Mouse (Mus musculus) thymus, postnatal 0 days (tissue): ENCODE measurements around the gene Cadps2. TPM values are rescaled to one million over a fixed set of nuclear protein-coding genes. Genes with fewer than 3 reads are reported as not detected.

Experiments used
- DNase-seq: peaks from one replicate; pipeline ENCODE4 v3.0.0-alpha.2; 2015; ENCODE audit warnings: low spot score
- polyA plus RNA-seq: library from polyadenylated mRNA; unstranded; fragments of >200 nt; fragmentation: Nextera tagmentation; extraction: Ambion mirVana; gene quantifications from 2 replicates; pipeline ENCODE4 v1.2.1, GENCODE M21; 2015

The Cadps2 gene
- polyA plus RNA-seq, 1 experiment from 2014 or later: 1.5 TPM

DNA sequence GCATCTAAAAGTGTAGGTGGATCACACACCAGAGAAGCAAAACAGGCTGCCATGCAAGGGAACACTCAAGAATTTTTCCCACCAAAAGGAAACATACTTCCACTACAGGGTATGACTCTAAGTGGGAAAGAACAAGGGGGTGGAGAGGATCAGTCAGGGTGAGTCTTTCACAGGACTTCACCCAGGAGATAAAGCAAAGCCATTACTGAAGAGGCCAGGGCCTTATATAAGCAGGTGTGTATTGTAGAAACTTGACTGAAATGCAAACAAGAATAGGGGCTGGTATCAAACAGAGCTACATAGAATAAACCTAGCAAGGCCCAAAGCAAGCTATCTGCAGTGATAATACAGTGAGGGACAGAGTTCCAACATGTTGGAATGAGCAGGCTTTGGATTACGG, 271.6 kb downstream of the Cadps2 start:
- DNase-seq: no peak

DNA sequence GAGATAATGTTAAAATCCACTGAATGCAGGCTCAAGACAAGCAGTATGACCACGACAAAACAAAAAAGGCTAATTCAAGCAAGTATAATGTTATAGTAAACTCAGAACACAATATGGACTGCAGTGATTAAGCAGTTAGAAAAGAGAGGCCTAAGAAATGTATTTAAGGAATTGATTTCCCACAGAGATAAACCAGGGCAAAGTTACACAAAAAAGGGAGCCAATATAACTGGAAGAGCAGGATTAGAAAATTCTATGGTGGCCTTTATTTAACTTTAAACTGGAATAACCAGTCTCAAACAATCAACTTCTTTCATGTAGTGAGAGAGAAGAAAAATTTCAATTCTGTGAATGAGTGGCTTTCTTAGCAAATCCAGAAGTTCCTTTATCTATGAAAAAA, 289.3 kb downstream of the Cadps2 start:
- no peak for DNase-seq

DNA sequence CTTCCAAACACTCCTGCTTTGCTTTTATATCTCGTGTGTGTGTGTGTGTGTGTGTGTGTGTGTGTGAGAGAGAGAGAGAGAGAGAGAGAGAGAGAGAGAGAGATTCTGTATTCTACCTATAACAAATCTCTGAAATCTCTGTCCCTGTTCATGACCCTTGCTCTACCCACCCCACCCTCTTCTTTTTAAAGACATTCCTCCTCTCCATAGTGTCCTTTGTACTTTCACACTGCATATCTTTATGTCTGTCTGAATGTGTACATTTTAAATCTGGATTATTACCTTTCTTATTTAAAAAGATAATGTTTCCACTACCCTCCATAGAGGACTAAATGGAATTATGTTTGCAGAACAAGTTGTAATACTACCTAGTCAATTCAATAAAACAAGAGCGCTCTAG, 315.5 kb downstream of the Cadps2 start:
- no peak for DNase-seq

DNA sequence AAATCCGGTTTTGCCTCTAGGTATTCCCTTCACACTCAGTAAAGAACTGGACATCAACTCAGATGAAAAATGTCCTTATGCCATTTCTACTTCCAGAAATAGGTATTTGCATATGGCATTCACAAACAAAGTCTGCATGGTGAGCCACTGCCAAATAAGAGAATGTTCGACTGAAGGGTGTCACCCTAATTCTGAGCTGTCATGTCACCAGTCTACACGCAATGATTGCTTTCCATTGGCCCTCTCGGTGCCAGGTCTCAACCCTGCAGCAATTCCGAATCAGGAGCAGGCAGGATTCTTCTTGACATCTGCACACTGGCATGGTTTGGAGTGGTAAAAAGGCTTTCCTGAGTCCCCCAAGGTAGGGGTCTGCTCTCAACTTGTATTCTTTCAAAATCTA, 316.7 kb downstream of the Cadps2 start:
- DNase-seq: no peak

DNA sequence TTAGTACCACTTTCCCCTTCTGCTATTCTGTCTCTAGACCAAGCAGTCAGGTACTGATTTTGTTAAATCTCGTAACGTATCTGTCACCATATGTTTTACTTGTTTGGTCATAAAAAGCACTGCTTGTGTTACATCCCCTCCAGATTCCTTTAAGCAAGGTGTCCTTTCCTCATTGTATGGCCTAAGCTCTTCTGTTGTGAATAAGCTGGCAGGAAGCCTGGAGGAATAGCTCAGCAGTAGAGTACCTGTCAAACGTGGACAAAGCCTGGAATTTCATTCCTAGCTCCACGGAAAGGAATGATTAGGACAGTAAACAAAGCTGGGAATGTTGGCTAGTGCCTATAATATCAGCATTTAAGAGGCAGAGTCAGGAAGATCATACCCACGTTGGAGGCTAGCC, 340.6 kb downstream of the Cadps2 start:
- no peak for DNase-seq

DNA sequence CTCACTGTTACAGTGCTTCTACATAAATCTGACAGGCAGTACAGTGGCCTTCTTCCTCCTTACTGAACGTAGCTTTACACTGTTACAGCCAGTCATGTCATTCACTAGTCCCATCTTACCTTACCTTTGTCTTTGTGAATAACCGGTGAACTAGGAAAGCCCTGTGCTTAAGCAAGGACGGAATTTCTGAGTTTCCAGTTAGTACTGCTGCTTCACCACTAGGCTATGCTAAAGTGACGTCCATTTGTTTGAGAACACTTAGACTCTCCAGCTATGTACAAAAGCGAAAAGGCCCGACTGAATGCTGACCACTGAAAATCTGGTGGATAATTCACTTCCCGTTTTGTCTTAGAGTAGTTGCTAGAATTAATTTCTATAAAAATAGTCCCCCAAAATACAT, 347.4 kb downstream of the Cadps2 start:
- DNase-seq: no peak

DNA sequence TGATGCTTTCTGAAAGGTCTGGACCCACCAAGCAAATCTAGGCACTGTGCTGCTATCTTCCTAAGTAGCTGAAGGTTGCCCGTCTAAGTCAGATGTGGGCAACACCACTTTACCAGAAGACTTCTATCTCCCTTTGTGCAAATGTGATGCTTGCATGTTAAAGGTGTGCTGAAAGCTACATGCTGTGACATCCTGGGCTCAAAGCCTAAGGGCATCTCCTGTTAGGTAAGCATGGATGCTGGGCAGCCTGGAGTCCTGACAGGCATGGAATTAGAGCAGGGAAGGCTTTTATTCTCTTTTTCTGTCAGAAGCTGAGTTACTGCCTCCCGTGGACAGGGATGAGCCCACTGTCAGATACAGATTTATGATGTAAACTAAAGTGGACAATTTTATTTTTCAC, 348.8 kb downstream of the Cadps2 start:
- DNase-seq: no peak

DNA sequence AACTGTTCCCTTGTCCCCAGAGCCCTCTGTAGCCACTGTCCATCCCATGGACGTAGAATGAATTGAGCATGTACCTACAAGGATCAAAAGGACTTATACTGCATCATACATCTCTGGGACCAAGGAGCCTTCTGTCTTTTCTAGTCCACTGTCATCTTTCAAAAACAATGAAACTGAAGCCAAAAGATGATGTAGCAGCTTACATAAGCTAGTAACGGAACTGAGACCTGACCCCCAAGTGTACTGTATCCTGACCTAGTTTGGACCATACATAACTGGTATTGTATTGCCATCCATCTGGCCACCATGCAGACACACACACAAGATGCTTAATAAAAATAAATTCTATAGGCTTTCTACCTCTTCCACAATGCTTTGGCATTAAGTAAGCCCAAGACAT, 350.2 kb downstream of the Cadps2 start:
- DNase-seq: no peak

DNA sequence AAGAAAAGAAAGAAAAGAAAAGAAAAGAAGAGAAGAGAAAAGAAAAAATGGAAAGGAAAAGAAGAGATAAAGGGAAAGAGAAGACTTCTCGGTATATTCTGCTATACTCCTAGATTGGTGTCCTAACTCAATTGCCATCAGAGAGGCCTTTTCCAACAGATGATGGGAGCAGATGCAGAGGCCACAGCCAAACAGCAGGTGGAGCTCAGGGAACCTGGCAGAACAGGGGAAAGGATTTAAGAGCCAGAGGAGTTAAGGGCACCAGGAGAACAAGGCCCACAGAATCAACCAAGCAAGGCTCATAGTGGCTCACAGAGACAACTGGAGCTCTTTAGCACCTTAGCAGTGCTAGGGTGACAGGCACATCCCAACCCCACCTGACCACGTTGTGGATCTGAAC, 366.5 kb downstream of the Cadps2 start:
- DNase-seq: no peak

DNA sequence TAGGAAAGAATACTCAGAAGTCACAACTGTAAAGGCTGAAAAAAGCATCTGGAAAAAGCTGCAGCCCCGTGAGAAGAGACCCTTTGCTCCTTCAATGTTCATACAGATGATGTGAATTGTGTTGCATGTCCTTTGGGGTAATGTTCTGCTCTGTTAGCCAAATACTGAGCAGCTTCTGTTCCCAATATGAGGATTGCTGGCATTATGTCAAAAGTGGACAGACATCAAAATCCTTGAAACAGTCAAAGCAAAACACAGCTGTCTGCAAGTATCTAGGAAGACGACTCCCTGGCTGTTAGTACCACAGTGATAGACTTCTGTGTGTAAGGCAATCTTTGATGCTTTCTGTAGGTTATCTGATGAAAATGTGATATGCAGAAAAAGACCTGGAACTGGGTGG, 367.4 kb downstream of the Cadps2 start:
- DNase-seq: no peak

DNA sequence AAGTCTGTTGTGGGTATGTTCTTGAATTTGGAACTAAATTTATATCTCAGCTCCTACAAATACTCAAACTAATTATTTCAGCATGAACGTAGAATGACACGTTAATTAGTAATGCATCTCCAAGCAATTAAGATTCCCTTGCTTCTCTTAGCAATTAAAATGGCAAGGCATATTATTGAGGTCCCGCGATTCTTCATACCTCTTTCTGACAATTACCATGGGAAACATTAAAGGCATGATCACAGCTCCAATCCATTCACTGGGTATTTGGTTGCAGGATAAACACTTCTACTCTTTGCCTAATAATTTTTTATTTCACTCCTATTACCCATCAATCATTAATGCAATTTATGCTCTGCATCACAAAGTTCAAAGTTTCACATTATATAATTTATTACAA, 371.3 kb downstream of the Cadps2 start:
- no peak for DNase-seq

DNA sequence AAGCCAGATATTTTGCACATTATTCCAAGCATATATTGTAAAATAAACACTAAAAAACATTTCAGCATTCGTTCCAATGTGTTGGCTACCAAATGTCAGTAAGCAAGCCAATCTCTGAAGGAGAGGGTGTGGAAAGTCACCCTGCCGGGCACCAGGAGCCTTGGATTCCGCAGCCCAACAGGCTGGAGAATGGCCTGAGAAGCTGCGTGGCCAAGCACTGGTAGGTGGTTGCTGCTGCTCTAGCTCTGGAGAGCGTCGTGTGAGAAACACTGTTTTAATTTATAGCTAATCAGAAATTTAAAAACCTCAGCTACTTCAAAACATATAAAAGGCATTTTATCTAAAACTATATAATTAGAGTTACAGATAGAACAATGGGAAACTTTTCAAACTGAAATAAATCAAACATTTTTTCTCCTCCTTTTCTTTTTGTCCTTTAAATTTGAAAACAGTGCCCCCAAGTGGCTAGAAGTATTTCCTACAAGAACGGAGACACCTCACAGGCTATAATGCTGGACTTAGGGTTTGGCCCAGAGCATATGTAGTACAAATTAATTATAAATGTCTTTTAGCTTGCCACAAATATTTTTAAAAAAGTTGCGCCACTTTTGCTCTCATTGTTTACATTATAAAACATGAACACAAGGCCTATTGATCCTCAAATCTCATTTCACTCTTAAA, 376.5 kb downstream of the Cadps2 start:
- no peak for DNase-seq

DNA sequence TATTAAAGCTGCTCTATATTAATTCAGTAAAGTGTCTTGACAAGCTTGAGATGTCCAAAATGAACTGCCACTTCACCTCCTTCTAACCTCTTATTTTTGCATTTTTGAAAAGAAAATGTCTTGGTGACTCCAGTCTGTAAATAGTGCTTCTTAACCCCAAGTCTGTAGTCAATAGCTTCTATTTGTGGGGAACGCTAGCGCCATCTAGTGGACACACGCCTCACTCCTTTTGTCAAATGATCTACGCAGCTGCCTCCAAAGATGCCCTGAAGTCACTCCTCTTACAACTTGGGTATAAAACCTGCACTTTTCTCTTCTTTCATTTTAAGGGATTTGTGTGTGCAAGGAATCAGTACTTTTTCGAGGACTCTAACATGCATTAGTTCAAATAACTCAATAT, 381.5 kb downstream of the Cadps2 start:
- DNase-seq: peak; percentile 44

DNA sequence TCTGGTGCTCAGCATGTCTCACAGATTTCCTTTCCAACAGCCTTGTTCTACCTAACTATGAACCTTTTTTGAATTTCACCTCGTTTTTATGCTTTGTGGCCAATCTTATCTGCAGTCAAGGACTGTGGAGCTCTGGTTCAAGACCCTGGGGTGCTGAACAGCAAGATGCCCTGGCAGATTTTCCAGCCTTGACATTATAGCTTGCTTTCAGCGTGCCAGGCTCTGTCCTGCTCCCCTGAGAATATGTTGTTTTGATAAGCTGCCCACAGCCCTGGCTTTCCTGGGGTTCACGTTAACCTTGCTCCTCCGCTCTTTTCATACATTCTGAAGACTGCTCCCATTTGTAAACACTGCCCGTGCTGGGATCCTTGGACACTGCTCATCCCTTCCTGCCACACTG, 385.3 kb downstream of the Cadps2 start:
- DNase-seq: no peak

DNA sequence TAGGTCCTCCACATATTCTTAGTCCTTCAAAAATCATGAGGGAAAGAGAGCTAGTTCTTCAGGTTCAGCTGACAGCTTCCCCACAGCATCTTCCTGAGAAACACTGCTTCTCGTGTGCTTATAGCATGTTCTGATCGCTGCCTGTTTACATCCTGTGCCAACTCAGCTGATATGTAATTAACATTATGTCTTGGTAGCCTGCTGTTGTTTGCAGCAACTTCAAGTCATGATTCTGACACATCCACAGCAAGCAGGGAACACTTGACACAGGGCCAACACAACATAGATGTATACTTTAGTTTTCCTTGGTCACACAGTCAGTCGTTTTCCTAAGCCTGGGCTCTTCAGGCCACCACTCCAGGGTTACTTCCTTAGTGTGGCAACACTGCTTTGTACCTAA, 399.3 kb downstream of the Cadps2 start:
- DNase-seq: no peak

DNA sequence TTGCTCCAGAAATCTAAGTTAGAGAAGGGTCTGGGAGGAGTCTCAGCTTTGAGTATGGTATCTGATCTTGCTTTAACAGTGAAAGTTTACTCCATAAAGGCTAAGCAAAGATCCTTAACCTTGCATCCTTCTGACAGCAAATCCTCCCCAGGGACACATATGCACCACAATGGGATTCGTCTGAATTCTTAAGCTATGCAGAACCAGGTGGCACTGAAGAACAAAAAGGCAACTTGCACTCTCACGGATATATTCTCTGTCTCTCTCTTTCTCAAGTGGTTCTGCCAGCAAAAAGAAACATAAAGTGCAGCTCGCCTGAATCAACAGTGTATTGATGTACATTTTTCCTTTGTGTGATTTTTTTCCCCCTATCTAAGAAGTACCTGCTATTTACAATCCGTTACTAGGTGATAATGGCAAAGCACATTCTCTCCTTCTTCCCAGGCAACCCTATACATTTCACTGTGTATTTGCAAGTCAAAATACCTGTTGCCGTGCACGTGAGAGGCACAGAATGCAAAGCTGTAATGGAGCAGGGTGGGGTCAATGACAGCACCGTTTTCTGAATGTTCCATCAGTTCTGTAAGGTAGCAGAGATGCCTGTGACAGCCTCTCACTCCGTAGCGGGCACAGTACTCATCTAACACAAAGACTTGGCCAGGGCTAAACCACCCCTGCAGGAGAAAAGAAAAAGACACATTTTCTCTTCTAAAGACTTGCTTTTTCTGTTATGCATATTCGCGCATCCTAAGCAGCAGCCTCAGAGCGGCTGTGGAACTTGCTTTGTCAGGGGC, 428.8 kb downstream of the Cadps2 start:
- DNase-seq: no peak

DNA sequence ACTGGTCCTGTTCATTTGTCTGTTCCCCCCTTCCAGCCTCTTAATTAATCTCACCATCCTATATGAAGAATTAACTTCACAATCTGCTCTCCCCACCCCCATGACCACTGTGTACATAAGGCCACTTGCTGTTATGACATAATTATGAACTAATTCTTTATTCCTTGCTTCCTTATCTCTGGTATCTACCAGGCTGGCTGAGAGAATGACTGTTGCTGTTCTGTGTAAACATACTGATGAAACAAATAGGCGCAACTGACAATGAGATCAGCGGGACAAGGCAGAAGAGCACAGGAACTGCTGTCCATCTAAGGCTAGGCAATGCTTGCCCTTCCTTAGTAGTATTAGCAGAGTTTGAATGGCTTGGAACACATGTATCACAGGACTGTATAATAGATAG, 445.1 kb downstream of the Cadps2 start:
- no peak for DNase-seq

DNA sequence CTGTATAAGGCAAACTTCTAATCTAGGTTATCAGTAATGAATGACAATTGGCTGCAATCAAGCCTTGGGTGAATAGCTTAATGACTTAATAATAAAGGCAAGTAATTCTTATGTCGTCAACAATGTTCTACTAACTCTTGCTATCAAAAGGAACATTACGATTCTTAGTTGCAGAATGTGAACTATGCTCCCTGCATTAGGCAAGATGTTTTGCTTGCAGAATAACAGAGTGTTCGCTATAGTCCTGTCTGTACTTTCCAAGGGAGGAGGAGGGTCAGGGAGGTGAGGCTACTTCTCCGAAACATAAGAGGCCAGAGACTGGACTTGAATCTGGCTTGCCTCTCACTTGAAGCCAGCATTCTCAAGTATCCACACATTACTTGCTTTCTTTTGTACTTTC, 446.5 kb downstream of the Cadps2 start:
- DNase-seq: no peak

DNA sequence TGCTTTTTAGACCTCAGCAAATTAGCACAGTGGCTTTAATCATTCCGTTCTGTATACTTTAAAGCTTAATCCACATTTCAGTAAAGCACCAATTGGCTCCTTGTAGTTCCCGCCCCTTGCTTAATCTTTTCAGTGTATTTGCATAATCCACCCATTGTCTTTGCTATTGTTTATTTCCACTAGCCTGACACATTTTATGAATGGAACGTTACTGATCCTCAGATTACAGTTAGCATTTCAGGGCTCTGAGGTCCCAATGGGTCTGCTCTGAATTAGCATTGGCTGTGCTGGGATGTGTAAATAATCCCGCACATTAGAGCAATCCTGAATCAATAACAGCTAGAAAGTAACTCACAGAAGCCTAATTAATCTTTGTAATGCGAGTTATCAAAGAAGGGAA, 452.5 kb downstream of the Cadps2 start:
- DNase-seq: no peak

DNA sequence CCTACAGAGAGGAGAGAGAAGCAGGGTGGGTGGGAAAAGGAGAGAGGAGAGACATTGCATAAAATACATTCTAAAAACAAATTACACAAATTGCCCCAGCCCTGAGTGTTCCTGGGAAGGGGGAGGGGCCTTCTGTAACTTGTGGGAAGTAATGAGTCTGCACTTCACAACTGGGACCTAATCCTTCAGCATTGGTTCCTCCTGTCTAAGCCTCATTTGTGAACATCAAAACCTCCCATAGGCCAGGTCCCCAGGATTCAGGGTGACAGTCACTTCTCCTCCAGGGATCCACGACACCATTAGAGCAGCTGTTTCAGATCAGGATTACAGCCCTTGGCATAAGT, 456.2 kb downstream of the Cadps2 start:
- DNase-seq: no peak

DNA sequence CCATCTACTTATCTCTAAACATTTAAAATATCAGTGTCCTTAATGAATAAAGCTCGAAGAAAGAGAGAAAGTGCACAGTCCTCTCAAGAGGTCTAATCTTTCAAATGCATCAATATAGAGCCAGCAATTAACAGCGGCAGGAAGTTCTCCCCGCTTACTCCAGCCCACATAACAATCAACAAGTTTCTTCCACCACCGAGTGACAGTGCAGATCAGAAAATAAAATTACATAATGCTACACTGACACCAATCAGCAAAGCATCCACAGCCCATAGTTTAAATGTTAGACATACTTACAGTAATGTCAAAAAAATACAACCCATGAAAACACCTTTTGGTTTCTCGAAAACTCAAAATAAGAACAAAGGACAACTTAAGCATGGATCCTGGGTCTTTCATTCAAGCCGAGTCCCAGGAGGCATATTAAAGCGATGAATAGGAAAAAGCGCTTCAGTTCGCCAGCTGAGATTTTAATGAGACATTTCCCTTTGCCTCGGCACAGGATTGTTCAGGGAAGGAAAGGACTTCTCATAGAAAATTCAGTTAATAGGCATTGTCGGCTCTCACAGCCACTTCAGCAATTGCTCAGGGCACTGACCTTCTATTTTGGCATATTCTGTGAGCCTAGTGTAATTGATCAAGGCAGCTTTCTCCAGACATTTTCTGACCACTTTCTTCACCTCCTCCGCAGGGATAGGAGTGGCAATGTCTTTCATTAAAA, 456.8 kb downstream of the Cadps2 start:
- no peak for DNase-seq

DNA sequence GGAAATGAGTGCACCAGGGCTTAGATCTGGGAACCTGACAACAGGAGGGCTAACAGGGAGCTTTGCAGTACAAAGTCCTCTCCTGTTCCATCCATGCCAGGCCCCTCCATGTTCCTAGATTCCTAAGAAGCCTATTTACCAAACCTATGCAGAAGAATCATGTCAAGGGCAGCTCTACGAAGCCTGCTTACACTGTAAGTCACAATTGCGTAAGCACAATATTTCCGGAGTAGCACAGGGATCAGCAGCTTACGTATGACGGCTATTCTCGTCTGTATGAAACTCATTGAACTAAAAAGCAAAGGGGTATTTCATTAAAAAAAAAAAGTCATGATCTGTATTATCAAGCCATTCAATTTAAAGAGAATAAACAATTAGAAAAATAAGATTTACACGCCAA, 462.9 kb downstream of the Cadps2 start:
- no peak for DNase-seq
